Mouse (Mus musculus) WW6 (cell line): ENCODE measurements at regions not wholly inside any gene's neighbourhood (a gene's known extent, or its start where the extent isn't known, plus 50 kb on each side); places are given as distances from the start of the nearest gene placed in this dataset.
"Not testable (repeated sequence)": the region's sequence is repeated elsewhere in the genome, so short reads cannot be mapped to it uniquely, and the experiment has no call there.

Source experiments
- DNase-seq: peaks from one replicate; pipeline ENCODE4 v3.0.0-alpha.2; 2013; ENCODE audit warnings: low read depth, low spot score

GRCm38 (mm10) chr7:39727935-39728557, 210.5 kb downstream of the Zfp619 start:
- no peak for DNase-seq

GRCm38 (mm10) chr7:39728930-39729329, 211.4 kb downstream of the Zfp619 start:
- DNase-seq = no peak

- no peak for DNase-seq
Measured at GRCm38 (mm10) chr7:39729723-39730122, 212.2 kb downstream of the Zfp619 start.

- DNase-seq = no peak
Measured at GRCm38 (mm10) chr7:39732790-39733189, 215.2 kb downstream of the Zfp619 start.

GRCm38 (mm10) chr7:39748395-39748794, 230.8 kb downstream of the Zfp619 start:
- DNase-seq = not testable (repeated sequence)

GRCm38 (mm10) chr7:39750448-39750847, 232.9 kb downstream of the Zfp619 start:
- no peak for DNase-seq

- no peak for DNase-seq
Measured at GRCm38 (mm10) chr7:39764366-39764765, 246.8 kb downstream of the Zfp619 start.

- DNase-seq = no peak
Measured at GRCm38 (mm10) chr7:39765094-39765493, 247.5 kb downstream of the Zfp619 start.

GRCm38 (mm10) chr7:39773291-39773690, 255.7 kb downstream of the Zfp619 start:
- no peak for DNase-seq

GRCm38 (mm10) chr7:39789321-39789720, 271.8 kb downstream of the Zfp619 start:
- DNase-seq = no peak

- DNase-seq = no peak
Measured at GRCm38 (mm10) chr7:39789880-39790279, 272.3 kb downstream of the Zfp619 start.

GRCm38 (mm10) chr7:39794751-39795150, 277.2 kb downstream of the Zfp619 start:
- no peak for DNase-seq

GRCm38 (mm10) chr7:39804276-39804675, 286.7 kb downstream of the Zfp619 start:
- no peak for DNase-seq

GRCm38 (mm10) chr7:39818036-39818435, 300.5 kb downstream of the Zfp619 start:
- no peak for DNase-seq

GRCm38 (mm10) chr7:39822550-39823178, 305.1 kb downstream of the Zfp619 start:
- DNase-seq = no peak

GRCm38 (mm10) chr7:39828378-39828777, 310.8 kb downstream of the Zfp619 start:
- no peak for DNase-seq

- no peak for DNase-seq
Measured at GRCm38 (mm10) chr7:39830831-39831230, 313.3 kb downstream of the Zfp619 start.

- no peak for DNase-seq
Measured at GRCm38 (mm10) chr7:39841988-39842387, 324.4 kb downstream of the Zfp619 start.

GRCm38 (mm10) chr7:39847914-39848782, 330.6 kb downstream of the Zfp619 start:
- DNase-seq = no peak

- DNase-seq = no peak
Measured at GRCm38 (mm10) chr7:39857301-39857700, 339.7 kb downstream of the Zfp619 start.

GRCm38 (mm10) chr7:39862835-39863234, 345.3 kb downstream of the Zfp619 start:
- DNase-seq = no peak

- DNase-seq = no peak
Measured at GRCm38 (mm10) chr7:39864130-39864529, 346.6 kb downstream of the Zfp619 start.

GRCm38 (mm10) chr7:39864781-39865180, 347.2 kb downstream of the Zfp619 start:
- no peak for DNase-seq
